Mouse (Mus musculus): ENCODE measurements around the gene Dcdc2c.

Gene Dcdc2c

DNA sequence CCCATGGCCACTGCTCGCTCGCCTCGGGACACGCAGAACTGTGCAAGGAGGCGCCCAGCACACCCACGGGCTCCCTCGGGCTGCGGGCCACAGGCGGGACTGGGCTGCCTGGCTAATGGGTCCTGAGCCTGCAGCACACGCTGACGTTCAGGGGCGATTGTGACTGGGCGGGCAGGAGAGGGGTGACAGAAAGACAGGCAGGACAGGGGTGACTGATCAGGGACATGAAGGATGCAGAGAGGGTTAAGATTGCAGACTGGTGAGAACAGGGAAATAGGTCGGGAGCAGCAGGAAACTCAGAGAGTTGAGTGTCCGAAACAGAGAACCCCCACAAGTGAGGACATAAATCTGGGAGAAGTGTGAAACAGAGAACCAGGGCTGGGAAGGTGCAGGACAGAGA, at the start of gene Dcdc2c:
Gene Dcdc2c (minus strand): TSS at position 101 of the 400 bp plus-strand sequence.
- DNase-seq (ENCODE audit: low spot score): no peak

DNA sequence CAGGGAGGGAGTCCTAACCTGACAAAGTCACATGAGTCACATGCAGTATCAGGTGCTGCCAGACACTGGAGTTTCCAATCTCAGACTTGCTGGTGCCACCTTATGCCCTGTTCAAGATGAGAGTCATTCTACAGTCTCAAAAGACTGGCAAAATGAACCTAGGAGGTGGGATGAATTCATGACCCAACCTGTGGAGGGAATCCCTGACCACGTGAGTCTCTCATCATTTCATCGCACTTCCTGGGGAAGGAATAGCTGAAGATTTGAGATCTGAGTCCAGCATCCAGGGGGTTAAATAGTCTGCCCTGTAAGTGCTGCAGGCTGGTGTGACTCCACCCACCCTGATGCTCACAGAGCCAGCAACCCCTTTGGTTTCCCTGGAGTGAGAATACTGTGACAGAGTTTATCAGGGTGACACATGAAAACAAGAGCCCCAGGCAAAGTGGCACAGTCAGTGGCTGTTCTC, 46.4 kb upstream of the Dcdc2c start:
- DNase-seq (ENCODE audit: low spot score): no peak

DNA sequence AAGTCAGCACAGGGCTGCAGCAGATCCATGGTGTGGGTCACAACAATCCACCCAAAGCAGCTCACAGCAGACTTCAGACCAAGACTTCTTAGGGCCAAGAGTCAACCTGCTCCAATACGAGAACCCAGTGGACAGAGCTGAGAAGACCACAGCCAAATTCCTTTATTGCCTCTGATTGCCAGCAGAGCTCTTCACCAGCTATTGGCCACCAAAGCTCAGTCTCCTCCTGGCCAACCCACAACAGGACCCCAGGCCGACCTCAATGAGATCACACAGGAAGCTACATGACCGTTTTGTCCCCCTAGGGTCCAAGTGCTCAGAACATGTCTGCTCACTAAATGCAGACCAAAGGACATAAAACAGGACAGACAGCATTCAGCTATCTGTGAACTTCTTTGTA, 45.9 kb upstream of the Dcdc2c start:
- no peak for DNase-seq (ENCODE audit: low spot score)

DNA sequence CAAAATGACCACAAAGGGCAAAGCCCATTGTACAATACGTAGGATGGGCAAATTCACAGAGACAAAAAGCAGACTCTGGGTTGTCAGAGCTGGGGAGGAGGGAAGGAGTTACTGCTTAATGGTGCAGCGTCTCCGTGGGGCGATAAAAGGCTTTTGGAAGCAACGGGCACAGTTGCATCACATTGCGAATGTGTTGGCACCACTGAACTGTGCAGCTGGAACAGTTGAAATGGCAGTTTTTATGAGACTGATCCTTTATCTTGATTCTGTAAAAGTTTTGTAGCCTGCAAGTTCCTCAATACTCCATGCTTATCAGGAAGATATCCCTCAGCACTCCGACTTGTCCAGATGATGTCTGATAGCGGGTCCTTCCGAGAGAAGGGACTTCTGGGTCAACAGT, 45.5 kb upstream of the Dcdc2c start:
- no peak for DNase-seq (ENCODE audit: low spot score)

GRCm38 (mm10) chr12:28596851-28597250, 44.7 kb upstream of the Dcdc2c start:
- no peak for DNase-seq (ENCODE audit: low spot score)

- no peak for DNase-seq (ENCODE audit: low spot score)
Measured at GRCm38 (mm10) chr12:28590428-28590827, 38.2 kb upstream of the Dcdc2c start.

- peak; percentile 90 for DNase-seq (ENCODE audit: low spot score)
Measured at GRCm38 (mm10) chr12:28589090-28589868, 37.1 kb upstream of the Dcdc2c start.

GRCm38 (mm10) chr12:28587949-28588348, 35.8 kb upstream of the Dcdc2c start:
- no peak for DNase-seq (ENCODE audit: low spot score)

- no peak for DNase-seq (ENCODE audit: low spot score)
Measured at GRCm38 (mm10) chr12:28584036-28584435, 31.8 kb upstream of the Dcdc2c start.

DNA sequence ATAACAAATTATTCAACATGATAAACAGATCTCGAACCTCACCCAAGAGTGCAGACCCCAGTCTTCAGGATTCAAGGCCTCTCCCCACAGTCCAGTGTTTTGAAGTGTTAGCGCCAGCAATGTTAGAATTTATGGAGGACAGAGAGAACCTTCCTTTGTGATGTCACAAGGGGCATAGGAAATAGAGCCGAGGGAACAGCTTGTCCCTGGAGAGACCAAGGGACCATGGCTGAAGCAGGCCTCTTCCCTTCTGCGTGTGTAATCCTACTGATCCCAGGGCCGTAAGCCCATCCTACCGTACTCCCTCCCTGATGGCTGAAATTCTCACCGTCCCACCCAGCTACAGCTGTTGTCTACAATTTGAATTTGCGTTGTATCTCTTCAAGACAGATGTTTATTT, 30.2 kb upstream of the Dcdc2c start, which contains the start of gene Allc:
Gene Allc (minus strand): TSS at position 101 of the 400 bp plus-strand sequence.
- no peak for DNase-seq (ENCODE audit: low spot score)

DNA sequence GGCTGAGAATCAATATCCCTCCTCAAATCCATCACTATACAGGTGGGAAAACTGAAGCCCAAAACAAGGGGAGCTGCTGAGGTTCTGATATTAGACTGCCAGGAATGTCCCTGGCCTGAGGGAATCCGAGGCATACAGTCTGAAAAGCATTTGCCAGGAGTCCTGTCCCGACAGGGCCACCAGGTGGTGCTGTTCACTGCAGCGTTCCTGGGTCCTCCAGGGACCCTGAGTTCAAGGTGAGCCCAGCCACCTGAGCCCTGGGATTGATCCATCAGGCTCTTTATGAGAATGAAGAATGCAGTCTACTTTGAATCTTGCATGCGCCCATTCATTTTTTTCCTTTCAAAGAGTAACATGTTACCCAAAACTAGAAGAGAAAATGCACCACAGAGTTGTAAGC, 26.9 kb upstream of the Dcdc2c start:
- peak; percentile 46 for DNase-seq (ENCODE audit: low spot score)

DNA sequence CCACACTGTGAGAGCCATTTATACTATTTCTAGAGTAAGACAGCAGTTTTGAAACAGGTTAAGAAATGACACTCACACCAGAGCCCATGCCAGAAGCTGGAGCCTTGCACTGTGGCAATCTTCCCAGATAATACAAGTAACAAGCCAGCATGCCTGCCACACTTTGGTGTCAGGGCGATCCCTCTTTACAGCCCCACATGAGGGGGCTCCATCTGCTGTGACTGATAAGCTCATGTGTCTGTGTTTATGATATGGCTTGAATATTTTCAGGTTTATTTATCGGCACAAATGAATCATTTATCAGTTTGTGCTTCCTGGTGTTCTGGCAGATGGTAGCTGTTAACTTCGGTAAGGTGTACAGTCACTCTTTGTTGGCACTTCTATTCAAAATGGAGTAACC, 25.9 kb upstream of the Dcdc2c start:
- no peak for DNase-seq (ENCODE audit: low spot score)

- DNase-seq (ENCODE audit: low spot score): no peak
Measured at GRCm38 (mm10) chr12:28575366-28576070, 23.3 kb upstream of the Dcdc2c start.

- DNase-seq (ENCODE audit: low spot score): no peak
Measured at GRCm38 (mm10) chr12:28572241-28572640, 20.0 kb upstream of the Dcdc2c start.

DNA sequence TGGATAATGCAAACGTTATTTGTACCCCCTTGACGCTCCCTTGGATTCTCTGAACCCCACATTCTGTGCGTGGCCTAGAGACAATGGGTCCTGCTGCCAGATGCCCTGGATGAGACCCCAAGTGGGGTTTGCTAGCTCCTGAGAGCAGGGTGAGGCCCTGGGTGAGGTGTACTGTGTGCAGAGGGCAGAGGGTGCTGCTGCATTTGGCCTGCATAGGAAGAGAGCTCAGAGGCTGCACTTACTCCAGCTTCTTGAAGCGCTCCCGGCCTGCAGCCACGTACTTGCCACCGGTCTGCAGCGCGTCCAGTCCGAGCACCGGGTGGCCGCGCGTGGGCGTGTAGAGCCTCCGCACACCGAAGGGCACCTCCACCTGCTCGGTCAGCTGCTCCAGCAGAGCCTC, 424 bp downstream of the Dcdc2c start:
- DNase-seq (ENCODE audit: low spot score): no peak

- no peak for DNase-seq (ENCODE audit: low spot score)
Measured at GRCm38 (mm10) chr12:28548887-28549286, 3.3 kb downstream of the Dcdc2c start.

- no peak for DNase-seq (ENCODE audit: low spot score)
Measured at GRCm38 (mm10) chr12:28514264-28514775, 37.9 kb downstream of the Dcdc2c start.

GRCm38 (mm10) chr12:28509699-28510280, 42.4 kb downstream of the Dcdc2c start:
- DNase-seq (ENCODE audit: low spot score): peak; percentile 20

DNA sequence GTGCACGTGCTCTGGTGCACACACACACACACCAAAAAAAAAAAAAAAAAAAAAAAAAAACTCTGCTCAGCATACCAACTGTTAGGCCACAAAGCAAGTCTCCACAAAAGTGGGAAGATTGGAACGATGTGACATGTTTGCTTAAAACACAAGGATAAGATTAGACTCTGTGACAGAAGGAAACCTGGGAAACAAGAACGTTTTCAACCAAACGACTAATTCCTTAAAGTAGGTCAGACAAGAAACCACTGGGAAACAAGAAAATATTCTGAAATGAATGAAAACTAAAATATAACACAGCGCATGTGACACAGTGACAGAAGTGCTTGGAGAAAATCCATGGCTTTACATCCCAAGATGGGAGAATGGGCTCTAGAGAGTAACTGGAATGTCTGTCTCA, 57.9 kb downstream of the Dcdc2c start:
- DNase-seq (ENCODE audit: low spot score): no peak

GRCm38 (mm10) chr12:28482483-28483160, 69.6 kb downstream of the Dcdc2c start:
- no peak for DNase-seq (ENCODE audit: low spot score)

GRCm38 (mm10) chr12:28460951-28461431, 91.2 kb downstream of the Dcdc2c start:
- DNase-seq (ENCODE audit: low spot score): peak; percentile 81

GRCm38 (mm10) chr12:28460523-28460922, 91.7 kb downstream of the Dcdc2c start:
- no peak for DNase-seq (ENCODE audit: low spot score)
